Mouse (Mus musculus): ENCODE results near the gene Zcchc14.
"Not testable (repeated sequence)": the region's sequence is repeated elsewhere in the genome, so short reads cannot be mapped to it uniquely, and the experiment has no call there.

Zcchc14 gene

GRCm38 (mm10) chr8:121652774-121653323 lies at the start of gene Zcchc14:
Gene Zcchc14 (minus strand): TSS chr8:121652901.
- peak; percentile 97 for DNase-seq (ENCODE audit: low read depth, low spot score)

- no peak for DNase-seq (ENCODE audit: low read depth, low spot score)
Observed at GRCm38 (mm10) chr8:121699936-121700335, 47.2 kb upstream of the Zcchc14 start.

GRCm38 (mm10) chr8:121698615-121699101 lies 46.0 kb upstream of the Zcchc14 start:
- no peak for DNase-seq (ENCODE audit: low read depth, low spot score)

DNA sequence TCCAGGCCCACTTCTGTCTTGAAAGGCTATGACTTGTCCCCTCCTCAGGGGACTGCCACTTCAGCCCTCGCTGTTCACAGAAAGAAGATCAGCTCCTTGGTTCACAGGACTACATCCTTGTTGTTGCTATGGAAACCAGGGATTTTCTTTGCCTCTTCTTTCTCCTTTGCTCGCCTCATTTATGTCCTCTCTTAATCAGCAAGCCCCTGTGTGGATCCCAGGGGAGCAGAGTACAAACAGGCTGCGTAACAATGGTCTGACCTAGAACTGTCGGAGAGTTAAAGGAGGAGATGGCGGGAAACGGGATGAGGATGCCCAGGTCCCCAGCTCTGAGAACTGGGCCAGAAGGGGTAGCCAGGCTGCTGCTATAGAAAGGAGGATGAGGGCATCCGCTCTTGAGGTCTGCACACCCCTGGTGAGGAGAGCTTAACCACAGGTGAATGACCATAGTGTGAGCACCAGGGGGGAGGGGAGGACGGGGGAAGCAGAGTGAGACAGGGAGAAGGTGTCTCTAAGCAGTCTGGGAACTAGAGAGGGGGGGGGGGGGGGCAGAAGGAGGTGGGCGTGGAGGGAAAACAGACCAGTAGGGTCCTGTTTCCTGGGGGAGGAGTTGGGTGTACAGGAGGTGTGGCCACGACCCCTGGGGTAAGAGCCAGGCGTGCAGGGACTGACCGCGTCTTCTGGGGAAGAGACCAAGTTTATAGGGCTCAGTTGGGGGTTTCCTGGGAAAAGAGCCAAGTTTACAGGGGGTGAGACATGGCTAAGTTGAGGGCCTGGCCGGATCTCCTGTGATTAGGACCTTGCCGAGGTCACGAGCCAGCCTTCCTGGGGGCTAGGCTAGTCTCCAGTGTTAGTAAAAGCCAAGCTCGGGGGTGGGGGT lies 45.3 kb upstream of the Zcchc14 start:
- DNase-seq (ENCODE audit: low read depth, low spot score), result no peak

- DNase-seq (ENCODE audit: low read depth, low spot score), result peak; percentile 82
Observed at GRCm38 (mm10) chr8:121695585-121696184, 43.0 kb upstream of the Zcchc14 start.

DNA sequence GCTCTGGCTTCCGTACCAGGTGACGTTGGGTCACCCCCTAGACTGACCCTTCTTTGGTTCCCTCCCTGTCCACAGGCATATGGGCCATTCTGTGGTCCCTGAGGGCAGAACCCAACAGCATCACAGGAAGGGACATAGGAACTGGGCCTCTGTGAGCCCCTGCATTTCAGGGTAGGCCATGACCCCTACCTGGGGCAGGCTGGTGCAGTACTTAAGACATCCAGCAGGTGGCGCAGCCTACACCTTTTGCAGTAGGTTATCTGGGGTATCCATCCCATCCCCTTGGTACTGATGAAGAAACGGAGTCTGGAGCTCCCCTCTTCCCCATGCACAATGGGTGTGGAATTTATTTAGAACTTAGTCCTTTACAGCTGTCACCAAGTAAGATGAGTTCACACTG lies 41.8 kb upstream of the Zcchc14 start:
- DNase-seq (ENCODE audit: low read depth, low spot score), result no peak

DNA sequence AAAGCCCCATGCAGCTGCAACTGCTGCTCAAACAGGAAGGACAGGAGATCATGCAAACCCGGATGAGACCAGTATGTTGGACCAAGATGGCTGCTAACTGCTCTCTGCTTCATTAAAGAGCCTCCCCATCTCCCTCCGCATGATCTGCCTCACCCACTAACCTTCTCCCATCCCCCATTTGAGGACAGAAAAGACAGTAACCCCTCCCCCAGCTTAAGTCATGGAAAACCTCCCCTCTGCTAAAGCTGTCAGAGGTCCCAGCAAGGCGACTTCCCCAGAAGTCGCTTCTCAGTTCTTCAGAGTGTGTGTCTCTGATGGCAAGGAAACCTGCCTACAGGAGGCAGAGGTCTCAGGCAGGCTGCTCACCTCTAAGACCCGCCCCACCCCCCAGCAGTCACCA lies 35.8 kb upstream of the Zcchc14 start:
- no peak for DNase-seq (ENCODE audit: low read depth, low spot score)

DNA sequence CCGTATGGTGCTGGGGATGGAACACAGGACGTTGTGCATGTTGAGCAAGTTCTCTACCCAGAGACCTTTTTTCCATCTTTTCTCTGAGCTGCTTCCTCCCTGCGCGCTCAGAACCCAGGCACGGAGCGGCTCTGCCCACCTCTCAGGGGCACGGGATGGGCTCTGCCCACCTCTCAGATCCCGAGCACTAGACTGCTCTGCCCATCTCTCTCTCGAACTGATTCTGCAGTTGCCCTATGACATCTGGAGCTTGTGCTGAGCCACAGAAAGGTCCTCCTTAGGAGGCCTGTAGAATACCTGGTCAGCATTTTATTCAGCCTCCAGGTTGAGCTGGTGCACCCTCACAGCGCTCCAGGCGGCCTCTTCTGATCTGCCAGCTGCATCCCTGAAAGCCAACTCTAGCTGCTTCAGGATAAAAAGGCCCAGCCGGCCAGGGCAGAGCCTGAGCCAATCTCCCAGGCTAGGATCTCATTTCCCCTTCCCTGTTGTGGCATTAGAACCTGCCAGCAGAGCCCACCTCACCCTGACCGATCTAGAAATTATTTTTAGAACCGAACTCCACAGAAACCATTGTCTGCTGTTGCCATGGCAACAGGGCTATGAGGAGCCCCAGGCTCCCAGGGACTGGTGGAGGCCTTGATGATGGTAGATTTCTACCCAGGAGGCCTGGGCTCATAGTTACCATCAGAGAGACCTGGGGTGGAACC lies 34.9 kb upstream of the Zcchc14 start:
- no peak for DNase-seq (ENCODE audit: low read depth, low spot score)

GRCm38 (mm10) chr8:121685419-121685818 lies 32.7 kb upstream of the Zcchc14 start:
- no peak for DNase-seq (ENCODE audit: low read depth, low spot score)

- no peak for DNase-seq (ENCODE audit: low read depth, low spot score)
Observed at GRCm38 (mm10) chr8:121683083-121683832, 30.6 kb upstream of the Zcchc14 start.

- DNase-seq (ENCODE audit: low read depth, low spot score), result no peak
Observed at GRCm38 (mm10) chr8:121681457-121681856, 28.8 kb upstream of the Zcchc14 start.

DNA sequence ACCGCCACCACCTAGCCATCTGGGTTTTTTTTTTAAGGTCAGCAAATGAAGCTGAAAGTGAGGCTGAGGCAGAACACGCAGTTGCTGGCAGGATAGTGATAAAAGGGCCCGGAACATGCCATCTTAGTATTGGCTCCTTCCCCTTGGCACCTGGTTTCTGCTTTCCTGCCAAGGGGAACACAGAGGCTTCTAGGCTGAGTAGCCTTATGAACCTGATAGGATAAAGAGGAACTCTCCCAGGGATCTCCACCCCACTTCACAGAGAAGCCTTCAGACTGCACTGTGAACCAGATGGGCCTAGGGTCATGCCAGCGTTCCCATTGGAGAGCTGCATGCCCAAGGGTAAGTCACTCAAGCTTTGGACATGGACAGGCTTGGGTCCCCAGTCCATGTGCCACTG lies 28.2 kb upstream of the Zcchc14 start:
- DNase-seq (ENCODE audit: low read depth, low spot score), result no peak

DNA sequence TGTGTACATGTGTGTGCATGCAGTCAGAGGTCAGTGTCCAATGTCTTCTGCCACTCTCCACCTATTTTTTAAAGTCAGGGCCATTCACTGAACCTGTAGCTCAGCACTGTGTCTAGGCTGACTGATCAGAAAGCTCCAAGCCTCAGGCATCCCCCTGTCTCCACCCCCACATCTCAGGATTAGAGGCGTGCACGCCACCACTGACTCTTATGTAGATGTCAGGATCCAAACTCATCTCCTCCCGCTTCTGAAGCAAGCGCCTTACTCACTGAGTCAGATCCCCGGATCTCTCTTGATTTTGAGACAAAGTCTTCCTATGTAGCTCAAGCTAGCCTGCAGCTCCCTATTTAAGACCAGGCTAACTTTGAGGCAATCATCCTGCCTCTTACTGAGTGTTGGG lies 26.0 kb upstream of the Zcchc14 start:
- DNase-seq (ENCODE audit: low read depth, low spot score), result no peak

DNA sequence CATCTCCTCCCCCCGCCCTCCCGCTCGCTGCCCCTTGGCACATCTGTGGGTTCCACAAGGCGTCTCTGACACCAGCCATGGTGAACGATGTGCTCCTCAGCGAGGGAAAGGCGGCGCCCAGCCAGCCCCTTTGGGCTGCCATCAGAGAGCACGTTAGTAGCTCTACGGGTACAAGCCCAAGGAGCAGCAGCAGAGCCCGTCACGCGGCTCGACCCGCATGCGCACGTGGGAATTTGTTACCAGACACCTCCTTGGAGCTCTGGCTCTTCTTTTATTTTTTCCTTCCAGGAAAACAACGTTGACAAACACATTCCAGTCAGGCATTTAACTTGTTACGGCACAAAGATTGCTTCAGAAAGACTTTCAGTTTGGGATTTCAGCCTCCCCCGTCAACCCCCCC lies 23.0 kb upstream of the Zcchc14 start:
- peak; percentile 85 for DNase-seq (ENCODE audit: low read depth, low spot score)

DNA sequence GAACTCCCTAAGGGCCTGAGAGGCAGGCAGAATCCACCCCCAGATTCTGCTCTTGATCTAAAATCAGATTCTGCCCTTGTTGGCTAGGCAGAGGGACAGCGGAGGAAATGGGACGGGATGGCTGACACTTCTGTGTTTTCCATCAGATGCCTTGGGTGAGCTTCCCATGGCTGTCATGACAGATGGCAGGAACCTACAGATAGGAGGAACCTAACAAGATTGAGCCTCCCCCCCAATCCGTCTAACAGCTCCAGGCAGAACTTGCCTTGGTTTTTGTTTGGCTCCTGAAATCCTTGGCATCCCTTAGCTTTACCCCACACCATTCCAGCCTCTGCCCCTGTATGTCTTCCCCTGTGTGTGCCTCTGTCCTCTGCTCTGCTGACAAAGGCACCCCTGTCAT lies 22.5 kb upstream of the Zcchc14 start:
- no peak for DNase-seq (ENCODE audit: low read depth, low spot score)

- DNase-seq (ENCODE audit: low read depth, low spot score), result no peak
Observed at GRCm38 (mm10) chr8:121674524-121674923, 21.8 kb upstream of the Zcchc14 start.

- no peak for DNase-seq (ENCODE audit: low read depth, low spot score)
Observed at GRCm38 (mm10) chr8:121673917-121674316, 21.2 kb upstream of the Zcchc14 start.

- DNase-seq (ENCODE audit: low read depth, low spot score), result no peak
Observed at GRCm38 (mm10) chr8:121673153-121673552, 20.5 kb upstream of the Zcchc14 start.

- no peak for DNase-seq (ENCODE audit: low read depth, low spot score)
Observed at GRCm38 (mm10) chr8:121669208-121669607, 16.5 kb upstream of the Zcchc14 start.

- DNase-seq (ENCODE audit: low read depth, low spot score), result no peak
Observed at GRCm38 (mm10) chr8:121668553-121668952, 15.9 kb upstream of the Zcchc14 start.

DNA sequence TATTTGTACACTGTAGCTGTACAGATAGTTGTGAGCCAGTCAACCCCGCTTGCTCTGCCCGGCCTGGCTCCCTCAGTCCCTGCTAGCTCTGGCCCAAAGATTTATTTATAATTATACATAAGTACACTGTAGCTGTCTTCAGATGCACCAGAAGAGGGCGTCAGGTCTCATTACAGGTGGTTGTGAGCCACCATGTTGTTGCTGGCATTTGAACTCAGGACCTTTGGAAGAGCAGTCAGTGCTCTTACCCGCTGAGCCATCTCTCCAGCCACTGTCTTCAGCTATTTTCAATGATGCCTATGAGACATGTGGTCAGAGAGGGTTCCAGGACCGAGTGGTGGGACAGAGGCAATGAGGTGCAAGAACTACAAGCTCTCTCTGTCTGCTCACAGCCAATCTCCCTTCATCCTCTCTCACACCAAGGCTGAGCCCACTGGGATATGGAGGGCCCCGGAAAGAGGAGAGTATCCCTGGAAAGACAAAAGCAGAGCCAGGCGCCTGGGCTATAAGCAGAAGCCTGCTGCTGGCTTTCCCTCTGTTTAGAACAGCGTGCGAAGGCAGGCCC lies 15.3 kb upstream of the Zcchc14 start:
- DNase-seq (ENCODE audit: low read depth, low spot score), result not testable (repeated sequence)

Measured in skeletal muscle tissue, adult 2 months (tissue).